Mouse (Mus musculus) liver, embryonic 14.5 days (tissue): ENCODE results near the gene Rem2. TPM values are rescaled to one million over a fixed set of nuclear protein-coding genes. Genes with fewer than 3 reads are reported as not detected.

Experiments
- ATAC-seq: fragments of 200-750 bp; cut with Nextera tagmentation; 2 replicates; pipeline ENCODE4 v1.8.0; 2017; ENCODE audit warnings: moderate number of reproducible peaks, mild to moderate bottlenecking, moderate library complexity; ENCODE audit not compliant: insufficient read depth
- DNase-seq, 3 experiments: peaks; one replicate each; pipeline ENCODE4 v3.0.0-alpha.2; 2012 to 2013; ENCODE audit warnings: low read depth in 3 of 3, low spot score in 3 of 3
- H3K27ac ChIP-seq: fragments of 300-500 bp; sonication (generic); 2 replicates; pipeline ENCODE4 v1.5.1; 2014; ENCODE audit warnings: moderate library complexity, mild to moderate bottlenecking, control low read depth, inconsistent platforms
- H3K27me3 ChIP-seq: fragments of 300-500 bp; sonication (generic); 2 replicates; pipeline ENCODE4 v1.6.1; 2014; ENCODE audit warnings: mild to moderate bottlenecking, low read length, moderate library complexity; ENCODE audit not compliant: control insufficient read depth, insufficient read depth
- H3K36me3 ChIP-seq: fragments of 300-500 bp; sonication (generic); replicated peaks from 2 replicates; pipeline ENCODE4 v1.6.1; 2014; ENCODE audit warnings: low read depth; ENCODE audit not compliant: control insufficient read depth, insufficient read depth
- H3K4me1 ChIP-seq, 2 experiments: fragments of 200-500 bp in 1 of 2; fragments of 300-500 bp in 1 of 2; sonication (generic) in 1 of 2; replicated peaks; 2 replicates each; pipeline ENCODE4 v1.6.1; 2012 to 2014; ENCODE audit warnings: antibody characterized with exemption in 1 of 2, inconsistent platforms in 1 of 2, low read length in 1 of 2; ENCODE audit not compliant: control insufficient read depth in 2 of 2, insufficient read depth in 2 of 2
- H3K4me2 ChIP-seq: fragments of 300-500 bp; sonication (generic); 2 replicates; pipeline ENCODE4 v1.6.1; 2014; ENCODE audit warnings: low read depth, mild to moderate bottlenecking, control low read depth, moderate library complexity
- H3K4me3 ChIP-seq, 2 experiments: fragments of 200-500 bp in 1 of 2; fragments of 300-500 bp in 1 of 2; sonication (generic) in 1 of 2; 2 replicates each; pipeline ENCODE4 v1.5.1; 2012 to 2014; ENCODE audit warnings: low read depth in 2 of 2, low read length in 2 of 2, mild to moderate bottlenecking in 2 of 2, control low read depth in 1 of 2, inconsistent platforms in 1 of 2, moderate library complexity in 1 of 2; ENCODE audit not compliant: insufficient read depth in 1 of 2
- H3K9ac ChIP-seq: fragments of 300-500 bp; sonication (generic); replicated peaks from 2 replicates; pipeline ENCODE4 v1.6.1; 2014; ENCODE audit warnings: mild to moderate bottlenecking, control low read depth, moderate library complexity
- H3K9me3 ChIP-seq: fragments of 300-500 bp; sonication (generic); 2 replicates; pipeline ENCODE4 v1.6.1; 2016; ENCODE audit warnings: low read length, mixed read lengths; ENCODE audit not compliant: control insufficient read depth
- CTCF ChIP-seq: IDR thresholded peaks from 2 replicates; pipeline ENCODE4 v1.5.1; 2016; ENCODE audit warnings: antibody characterized with exemption, low read depth, control low read depth
- EP300 ChIP-seq: IDR thresholded peaks from 2 replicates; pipeline ENCODE4 v1.6.1; 2016; ENCODE audit warnings: antibody characterized with exemption, low read depth
- WGBS: fragments of 180-500 bp; shearing (Covaris S2); extraction: QIAGEN DNeasy Blood & Tissue Kit; methylation state at CpG from one replicate; pipeline ENCODE4 v1.1.7; 2014; ENCODE audit not compliant: insufficient replicate concordance; 5-methylcytosine and 5-hydroxymethylcytosine counted together
- polyA plus RNA-seq, 2 experiments: library from polyadenylated mRNA; depleted of rRNA in 1 of 2; stranded (reverse) in 1 of 2; unstranded in 1 of 2; fragments of >200 nt; fragmentation: Nextera tagmentation in 1 of 2; extraction: Ambion mirVana in 1 of 2; gene quantifications; 2 replicates each; pipeline versions ENCODE4 v1.2.1 to v1.2.3; 2012 to 2014

The Rem2 gene
- polyA plus RNA-seq, 2 experiments: 0.05 to 0.09 TPM

DNA sequence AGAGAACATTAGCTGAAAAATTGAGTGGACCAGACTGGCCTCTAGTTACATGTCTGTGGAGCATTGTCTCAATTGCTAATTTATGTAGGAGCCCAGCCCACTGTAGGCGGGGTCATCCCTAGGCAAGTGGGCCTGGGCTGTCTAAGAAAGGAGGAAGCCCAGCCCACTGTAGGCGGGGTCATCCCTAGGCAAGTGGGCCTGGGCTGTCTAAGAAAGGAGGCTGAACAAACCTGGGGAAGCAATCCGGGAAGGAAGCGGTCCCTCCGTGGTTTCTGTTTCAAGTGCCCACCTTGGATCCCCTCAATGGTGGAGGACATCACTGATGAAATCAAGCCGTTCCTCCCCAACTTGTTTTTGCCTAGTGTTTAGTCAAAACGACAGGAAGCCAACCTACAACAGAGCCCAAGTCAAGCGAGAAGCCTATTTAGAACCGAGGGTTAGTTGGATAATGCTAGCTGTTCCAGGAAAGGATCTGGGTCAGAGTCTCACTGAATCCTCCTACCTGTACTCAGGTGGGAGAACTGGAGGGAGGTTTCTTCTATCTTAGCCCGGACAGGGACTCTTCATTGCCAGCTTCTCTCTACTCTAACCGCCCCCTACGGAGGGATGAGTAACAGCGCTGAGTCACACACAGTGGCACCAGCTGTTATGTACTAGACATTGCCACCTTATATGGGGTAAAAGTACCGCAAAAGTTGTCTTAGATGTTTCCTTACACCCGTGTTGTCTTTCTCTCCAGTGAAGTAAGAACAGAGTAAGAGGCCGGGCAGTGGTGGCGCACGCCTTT lies 16.6 kb downstream of the Rem2 start:
- DNase-seq: no peak
- TF ChIP-seq EP300 (no peak), CTCF (no peak)
- H3K9ac ChIP-seq: no peak overlapping the region
- no peak overlapping the region for H3K4me3 ChIP-seq
- H3K27ac ChIP-seq: no peak overlapping the region
- peak; percentile 71 for ATAC-seq
- no peaks in the 10 kb centered on the region for H3K9me3 ChIP-seq
- H3K36me3 ChIP-seq: no peaks in the 10 kb centered on the region
- no peaks in the 10 kb centered on the region for H3K27me3 ChIP-seq
- no peak overlapping the region for H3K4me2 ChIP-seq
- WGBS: 52% methylated on average over 18 of the region's 18 CpGs
- H3K4me1 ChIP-seq: peaks cover 0 to 5% of the 10 kb centered on the region in 2 experiments; a peak in 2 of 4 replicates

DNA sequence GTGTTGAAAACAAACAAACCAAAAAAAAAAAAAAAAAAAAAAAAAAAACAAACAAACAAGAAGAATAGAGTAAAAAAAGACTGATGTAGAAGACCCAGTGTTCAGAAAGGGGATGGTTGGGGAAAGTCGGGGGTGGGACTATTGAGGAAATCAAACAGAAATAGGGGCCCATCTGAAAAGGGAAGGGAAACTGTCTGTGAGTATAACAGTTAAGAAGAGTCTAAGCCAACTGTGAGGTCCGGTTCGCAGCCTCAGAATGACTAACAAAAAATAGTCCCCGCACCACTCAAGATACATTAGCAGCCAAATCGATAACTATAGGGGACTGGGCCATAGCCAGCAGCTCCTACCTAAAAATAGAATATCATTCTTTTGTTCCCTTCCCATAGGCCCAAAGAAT lies 17.3 kb downstream of the Rem2 start:
- no peaks in the 10 kb centered on the region for H3K36me3 ChIP-seq
- no peak overlapping the region for H3K4me2 ChIP-seq
- H3K4me1 ChIP-seq: peaks cover 0 to 5% of the 10 kb centered on the region in 2 experiments; a peak in 2 of 4 replicates
- no peak overlapping the region for H3K27ac ChIP-seq
- H3K9ac ChIP-seq: no peak overlapping the region
- H3K4me3 ChIP-seq: no peak overlapping the region
- WGBS: 80% methylated on average over 5 of the region's 5 CpGs
- ATAC-seq: no peak
- no peaks in the 10 kb centered on the region for H3K27me3 ChIP-seq
- DNase-seq: no peak
- H3K9me3 ChIP-seq: no peaks in the 10 kb centered on the region
- no peak for TF ChIP-seq EP300
- TF ChIP-seq CTCF: no peak

DNA sequence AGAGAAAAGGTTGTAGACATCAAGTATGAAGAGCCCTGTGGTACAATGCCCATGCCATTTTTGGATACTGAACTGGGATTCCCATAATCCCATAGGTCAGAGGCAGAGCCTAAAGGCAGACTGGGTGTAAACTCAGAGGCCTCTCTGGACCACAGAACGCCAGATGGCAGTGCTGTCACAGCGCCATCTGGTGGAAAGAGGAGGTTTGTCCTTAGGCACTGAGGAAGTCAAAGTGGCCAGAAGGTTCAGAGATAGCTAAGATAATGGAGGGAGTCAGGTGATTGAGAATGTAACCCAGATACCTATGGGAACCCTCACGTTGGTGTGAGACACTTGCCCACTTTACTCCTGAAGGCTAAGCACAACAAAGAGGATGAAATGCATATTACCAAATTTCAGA lies 18.3 kb downstream of the Rem2 start:
- peak; percentile 57; the same call in 1 of the 2 replicates for ATAC-seq
- H3K36me3 ChIP-seq: no peaks in the 10 kb centered on the region
- H3K4me3 ChIP-seq: no peak overlapping the region
- DNase-seq: peak; percentile 50 to 58 (median 55)
- no peak overlapping the region for H3K27ac ChIP-seq
- no peak for TF ChIP-seq EP300
- peak; percentile 98 for TF ChIP-seq CTCF
- peaks cover 0 to 5% of the 10 kb centered on the region in 2 experiments; a peak in 2 of 4 replicates for H3K4me1 ChIP-seq
- 0% methylated on average over 3 of the region's 3 CpGs for whole genome bisulfite sequencing
- no peak overlapping the region for H3K4me2 ChIP-seq
- no peak overlapping the region for H3K9ac ChIP-seq
- H3K27me3 ChIP-seq: no peaks in the 10 kb centered on the region
- no peaks in the 10 kb centered on the region for H3K9me3 ChIP-seq

DNA sequence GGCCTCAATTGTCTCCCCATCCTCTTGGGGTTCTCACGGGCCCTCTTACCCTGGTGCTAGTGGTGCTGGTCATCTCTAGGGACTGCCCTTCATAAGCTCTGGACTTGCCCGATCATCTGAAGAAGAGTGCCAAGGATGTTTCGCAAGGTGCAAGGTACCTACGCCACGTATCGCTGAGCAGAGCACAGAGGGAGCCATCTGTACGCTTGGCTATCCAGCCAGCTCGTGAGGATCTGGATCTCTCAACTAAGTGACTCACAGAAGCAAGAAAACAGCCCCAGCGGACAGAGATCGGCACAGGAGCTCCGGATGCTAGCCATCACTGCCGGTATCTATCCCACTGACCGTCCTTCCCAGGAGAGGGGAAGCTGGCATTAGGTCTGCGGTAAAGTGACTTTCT lies 20.8 kb downstream of the Rem2 start:
- Histone ChIP-seq H3K27ac (no peak overlapping the region), H3K9me3 (no peaks in the 10 kb centered on the region), H3K9ac (no peak overlapping the region), H3K4me1 (peaks cover 0 to 5% of the 10 kb centered on the region in 2 experiments; a peak in 2 of 4 replicates), H3K4me3 (no peak overlapping the region), H3K36me3 (no peaks in the 10 kb centered on the region), H3K4me2 (no peak overlapping the region), H3K27me3 (no peaks in the 10 kb centered on the region)
- ATAC-seq (no peak), DNase-seq (no peak)
- TF ChIP-seq CTCF (no peak), EP300 (no peak)
- 75% methylated on average over 14 of the region's 14 CpGs for WGBS

DNA sequence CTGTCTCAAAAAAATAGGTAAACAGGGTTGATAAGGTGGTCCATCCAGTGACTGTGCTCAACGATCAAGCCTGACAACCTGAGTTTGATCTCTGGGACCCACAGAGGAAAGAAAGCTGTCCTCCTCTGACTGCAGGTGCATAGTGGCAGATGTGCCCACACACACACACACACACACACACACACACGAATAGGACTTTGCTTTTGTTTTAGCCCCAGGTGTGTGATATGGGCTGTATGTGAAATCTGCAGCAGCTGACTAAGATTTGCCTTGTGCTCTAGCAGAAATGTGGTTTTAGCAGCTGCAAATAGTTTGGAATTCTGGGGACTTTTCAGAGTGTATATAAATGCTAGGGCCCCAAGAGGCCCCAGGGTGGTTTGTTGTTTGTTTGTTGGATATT lies 23.4 kb downstream of the Rem2 start:
- TF ChIP-seq EP300: no peak
- TF ChIP-seq CTCF: no peak
- no peaks in the 10 kb centered on the region for H3K36me3 ChIP-seq
- H3K4me3 ChIP-seq: no peak overlapping the region
- WGBS: 57% methylated on average over 2 of the region's 2 CpGs
- no peak overlapping the region for H3K9ac ChIP-seq
- H3K9me3 ChIP-seq: no peaks in the 10 kb centered on the region
- DNase-seq (no peak), ATAC-seq (no peak)
- H3K4me1 ChIP-seq: no peaks in the 10 kb centered on the region
- H3K4me2 ChIP-seq: no peak overlapping the region
- no peaks in the 10 kb centered on the region for H3K27me3 ChIP-seq
- no peak overlapping the region for H3K27ac ChIP-seq
